Mouse (Mus musculus) cerebellum, adult (tissue): Measurements from ENCODE around the gene Slc30a4.
A peak's percentile ranks its signal among the peaks of the same experiment; 100 is the strongest.

Experiments
- ATAC-seq: cut with Nextera tagmentation; 2 replicates; pipeline ENCODE4 v1.9.2; 2017; ENCODE audit warnings: mild to moderate bottlenecking, moderate library complexity, mixed read lengths; ENCODE audit not compliant: insufficient number of reproducible peaks, low FRiP score, low TSS enrichment

The Slc30a4 gene

DNA sequence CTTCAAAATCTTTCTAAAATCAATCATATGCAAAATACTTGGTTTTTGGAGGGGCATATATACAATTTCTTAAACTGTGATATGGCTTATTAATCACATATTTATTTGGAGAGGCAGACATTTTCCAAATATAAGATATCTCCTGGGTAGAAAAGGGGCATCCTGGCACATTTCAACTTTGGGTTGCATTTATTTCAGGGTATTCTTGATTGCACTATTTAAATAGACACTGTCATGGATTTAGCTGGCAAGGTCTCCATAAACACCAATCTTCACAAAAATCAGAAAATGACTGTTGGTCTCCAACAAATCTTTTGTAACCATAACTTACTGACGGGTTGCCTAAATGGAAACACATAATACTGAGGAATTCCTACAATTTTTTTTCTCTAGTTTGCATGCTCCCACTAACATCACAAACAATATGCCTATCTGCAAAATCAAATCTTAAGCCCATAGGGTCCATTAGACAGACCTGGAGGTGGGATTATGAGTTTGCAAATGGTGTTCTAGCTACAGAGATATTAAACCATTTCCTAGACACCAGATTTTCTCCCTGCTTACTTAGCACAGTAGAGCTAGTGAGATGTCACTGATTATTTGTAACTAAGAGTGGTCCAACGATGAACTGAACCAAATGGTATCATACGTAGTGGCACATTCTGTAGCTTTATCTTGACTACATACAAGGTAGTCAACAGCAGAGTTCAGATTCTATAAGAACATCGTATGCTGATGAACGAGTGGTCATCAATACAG is 20.9 kb downstream of the Slc30a4 start:
- peak; percentile 40; the same call in 1 of the 2 replicates for ATAC-seq

GRCm38 (mm10) chr2:122675126-122675525 is 27.3 kb downstream of the Slc30a4 start:
- ATAC-seq, result no peak

GRCm38 (mm10) chr2:122672841-122673240 is 29.6 kb downstream of the Slc30a4 start:
- ATAC-seq, result no peak

DNA sequence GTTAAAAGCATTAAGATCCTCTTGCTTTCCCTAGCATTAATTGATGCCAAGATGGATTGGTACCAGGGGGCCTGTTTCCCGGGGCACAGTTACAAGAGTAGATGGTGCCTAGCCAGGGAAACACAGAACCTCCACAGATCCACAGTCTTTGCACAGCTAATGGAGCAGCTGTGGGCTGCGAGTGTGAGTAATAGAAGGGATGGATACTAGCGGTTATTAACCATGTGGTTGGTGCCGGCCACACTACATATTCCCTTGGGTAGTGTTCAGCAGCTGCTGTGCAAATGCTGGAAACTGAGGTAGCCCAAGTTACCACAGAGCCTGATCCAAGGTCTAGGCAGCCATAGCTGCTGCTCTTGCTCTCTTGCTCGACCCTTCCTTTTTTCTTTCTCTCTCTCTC is 30.7 kb downstream of the Slc30a4 start:
- ATAC-seq, result no peak

GRCm38 (mm10) chr2:122667856-122668255 is 34.6 kb downstream of the Slc30a4 start:
- no peak for ATAC-seq

DNA sequence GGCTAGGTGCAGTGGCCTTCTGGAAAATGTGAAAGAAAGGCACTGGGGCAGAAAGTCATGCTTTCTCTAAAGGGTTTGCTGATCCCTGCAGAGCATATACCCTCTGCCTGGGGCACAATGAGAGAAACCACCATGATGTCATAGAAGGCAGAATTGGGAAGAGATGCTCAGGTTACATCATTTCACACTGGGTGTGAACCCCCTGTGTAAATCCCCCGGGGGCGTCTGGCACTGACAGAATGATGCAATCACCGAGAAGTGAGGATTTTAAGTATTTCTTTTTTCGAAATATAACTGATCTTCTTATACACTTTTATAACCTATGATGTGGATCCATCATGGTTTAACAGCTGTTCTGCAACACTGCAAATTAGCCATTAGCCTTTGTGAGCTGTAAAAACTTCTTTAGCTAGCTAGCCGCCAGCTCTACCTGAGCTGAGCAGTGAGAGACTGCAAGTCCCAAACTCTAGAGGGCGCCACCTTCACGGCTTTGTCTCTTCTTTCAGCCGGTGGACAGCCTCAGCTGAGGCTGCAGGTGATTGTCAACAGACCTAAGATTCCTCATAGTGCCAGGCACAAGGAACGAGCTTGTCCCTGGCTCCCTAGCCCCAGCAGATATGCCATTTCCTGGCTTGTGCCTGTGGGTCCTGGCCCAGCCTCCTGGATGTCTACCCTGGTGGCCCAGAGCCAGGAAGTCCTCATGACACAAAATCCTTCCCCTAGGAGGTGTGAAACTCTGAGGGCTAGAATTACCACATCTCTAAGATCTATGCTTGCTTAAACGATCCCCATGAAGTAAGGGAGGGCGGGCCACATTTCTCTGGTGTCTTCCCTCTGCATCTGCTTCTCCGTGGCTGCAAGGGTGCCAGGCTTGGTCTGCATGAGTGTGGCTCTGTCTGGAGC is 36.2 kb downstream of the Slc30a4 start:
- peak; percentile 68; the same call in 1 of the 2 replicates for ATAC-seq

DNA sequence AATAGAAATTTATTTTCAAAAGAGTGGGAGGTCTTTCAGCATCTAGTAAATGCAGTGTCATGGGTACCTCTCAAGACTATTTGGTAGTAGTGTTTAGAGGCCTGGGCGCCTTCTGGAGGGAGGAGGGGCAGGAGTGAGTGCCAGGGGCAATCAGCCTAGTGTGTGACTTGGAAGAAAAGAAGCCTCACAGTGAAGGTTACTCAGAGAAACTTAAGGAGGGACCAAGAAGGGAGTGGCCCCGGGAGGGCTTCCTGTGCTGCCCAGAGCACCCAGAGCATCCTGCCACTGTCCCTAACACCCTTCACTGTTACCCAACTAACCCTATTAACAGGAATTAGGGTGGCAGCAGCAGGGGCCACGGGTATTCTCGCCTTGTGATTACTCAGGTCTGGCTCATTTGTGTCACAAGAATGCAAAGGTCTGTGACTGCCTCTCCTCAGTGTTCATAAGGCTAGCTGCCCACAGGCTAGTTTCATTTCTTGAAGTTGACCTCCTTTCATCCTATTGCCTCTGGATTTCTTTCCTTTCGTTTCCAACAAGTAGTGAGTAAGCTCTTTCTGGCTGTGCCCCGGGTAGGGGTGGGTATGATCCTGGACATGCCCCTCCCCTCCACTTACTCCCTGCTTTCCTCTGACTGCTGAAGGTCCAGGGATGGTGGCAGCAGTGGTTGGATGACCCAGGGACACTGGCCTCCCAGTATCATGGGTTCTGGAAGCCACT is 37.0 kb downstream of the Slc30a4 start:
- ATAC-seq, result no peak

DNA sequence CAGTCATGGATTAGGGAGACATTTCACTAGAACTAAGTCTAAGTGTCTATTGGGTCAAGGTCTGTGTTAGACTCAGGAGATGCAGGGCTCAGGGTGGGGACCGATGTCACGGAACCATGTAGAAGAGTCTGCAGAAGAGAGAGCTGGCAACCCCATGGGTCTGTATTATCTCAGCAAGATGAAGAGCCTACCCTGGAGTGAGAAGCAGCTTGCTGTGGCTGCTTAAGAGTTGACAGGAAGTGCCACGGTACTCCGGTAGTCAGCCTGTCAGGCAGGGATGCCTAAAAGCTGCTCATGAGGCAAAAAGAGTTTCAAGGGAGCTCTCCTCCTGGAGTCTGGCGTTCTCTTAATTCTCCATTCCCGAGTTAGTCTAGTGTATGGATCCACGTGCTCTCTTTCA is 42.6 kb downstream of the Slc30a4 start:
- no peak for ATAC-seq

GRCm38 (mm10) chr2:122657707-122658524 is 44.5 kb downstream of the Slc30a4 start:
- no peak for ATAC-seq

- ATAC-seq, result no peak
Measured at GRCm38 (mm10) chr2:122656767-122657166, 45.7 kb downstream of the Slc30a4 start.

GRCm38 (mm10) chr2:122656052-122656451 is 46.4 kb downstream of the Slc30a4 start:
- no peak for ATAC-seq

GRCm38 (mm10) chr2:122652096-122653084 is 50.1 kb downstream of the Slc30a4 start:
- no peak for ATAC-seq

GRCm38 (mm10) chr2:122638673-122639072 is 63.8 kb downstream of the Slc30a4 start:
- no peak for ATAC-seq

DNA sequence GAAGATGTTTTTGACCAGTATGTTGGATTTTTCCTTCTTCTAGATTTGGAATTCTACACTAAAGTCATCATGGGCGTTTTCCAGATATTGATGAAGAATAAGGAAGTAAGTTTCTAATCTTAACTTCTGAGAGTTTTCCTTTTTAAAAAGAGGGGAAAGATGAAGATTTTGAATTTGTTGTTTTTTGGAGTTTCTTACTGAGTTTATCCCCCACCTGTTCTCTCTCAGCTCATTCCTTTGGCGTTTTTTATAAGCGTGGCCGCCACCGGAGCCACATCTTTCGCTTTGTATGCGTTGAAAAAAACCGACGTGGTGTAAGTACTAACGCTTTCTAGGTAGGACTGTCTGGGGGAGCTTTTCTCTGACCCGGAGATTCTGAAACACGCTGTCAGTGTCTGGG is 64.4 kb downstream of the Slc30a4 start:
- ATAC-seq, result no peak

GRCm38 (mm10) chr2:122637526-122637997 is 64.9 kb downstream of the Slc30a4 start:
- peak; percentile 85 for ATAC-seq

GRCm38 (mm10) chr2:122636686-122637085 is 65.8 kb downstream of the Slc30a4 start, which contains the start of gene AA467197:
AA467197 (plus strand) TSS chr2:122636986.
- no peak for ATAC-seq
